Mouse (Mus musculus) thymus, postnatal 14 days (tissue): ENCODE data around the gene Mtif3.
"Not testable (repeated sequence)": the region's sequence is repeated elsewhere in the genome, so short reads cannot be mapped to it uniquely, and the experiment has no call there.

Experiments
- DNase-seq: peaks from one replicate; pipeline ENCODE4 v3.0.0; 2021

Gene Mtif3

DNA sequence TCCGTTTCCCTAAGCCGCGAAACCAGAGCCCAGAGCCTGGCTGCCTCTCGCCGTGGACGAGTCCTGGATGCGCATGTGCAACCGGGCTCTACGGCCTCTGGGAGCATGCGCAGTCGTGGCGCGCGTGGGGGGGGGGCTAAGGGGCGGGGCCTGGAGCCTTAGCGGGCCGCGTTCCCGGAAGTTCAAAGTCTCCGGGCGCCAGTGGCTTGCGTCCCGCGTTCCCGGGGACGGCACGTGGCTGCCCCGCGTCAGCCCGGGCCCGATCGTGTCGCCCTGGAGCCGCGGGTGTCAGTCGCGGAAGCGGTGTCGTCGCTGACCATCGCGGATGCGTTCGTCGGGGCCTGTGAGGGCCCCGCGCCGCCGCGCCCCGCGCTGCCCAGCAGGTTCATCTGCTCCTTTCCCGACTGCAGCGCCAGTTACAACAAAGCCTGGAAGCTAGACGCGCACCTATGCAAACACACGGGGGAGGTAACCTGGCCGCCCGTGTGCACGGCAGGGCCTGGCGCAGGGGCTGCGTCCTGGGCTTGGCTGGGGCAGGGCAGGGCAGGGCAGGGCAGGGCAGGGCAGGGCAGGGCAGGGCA is 15.0 kb downstream of the Mtif3 start, which contains the start of gene Gtf3a:
Gtf3a (plus strand) TSS at position 150 of the 581 bp plus-strand sequence.
- DNase-seq: peak; percentile 85

- no peak for DNase-seq
Observed at GRCm38 (mm10) chr5:146948041-146948507, 15.5 kb downstream of the Mtif3 start.

- no peak for DNase-seq
Observed at GRCm38 (mm10) chr5:146947497-146947896, 16.1 kb downstream of the Mtif3 start.

- no peak for DNase-seq
Observed at GRCm38 (mm10) chr5:146946682-146947081, 16.9 kb downstream of the Mtif3 start.

DNA sequence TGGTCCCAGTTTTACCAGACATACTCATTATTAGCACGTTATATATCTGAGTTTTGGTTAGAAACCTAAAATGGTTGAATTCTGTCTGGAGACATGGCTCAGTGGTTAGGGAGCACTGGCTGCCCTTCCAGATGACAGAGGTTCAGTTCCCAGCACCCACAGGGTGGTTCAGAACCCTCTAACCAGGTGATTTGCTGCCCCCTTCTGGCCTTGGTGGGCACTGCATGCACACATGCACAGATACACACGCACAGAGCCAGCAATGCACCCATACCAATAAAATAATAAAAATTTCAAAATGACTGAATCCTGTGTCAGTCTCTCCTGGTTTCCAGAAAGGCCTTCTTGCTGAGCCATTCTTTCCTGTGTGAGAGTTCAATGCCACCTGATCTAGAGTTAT is 19.0 kb downstream of the Mtif3 start:
- no peak for DNase-seq

DNA sequence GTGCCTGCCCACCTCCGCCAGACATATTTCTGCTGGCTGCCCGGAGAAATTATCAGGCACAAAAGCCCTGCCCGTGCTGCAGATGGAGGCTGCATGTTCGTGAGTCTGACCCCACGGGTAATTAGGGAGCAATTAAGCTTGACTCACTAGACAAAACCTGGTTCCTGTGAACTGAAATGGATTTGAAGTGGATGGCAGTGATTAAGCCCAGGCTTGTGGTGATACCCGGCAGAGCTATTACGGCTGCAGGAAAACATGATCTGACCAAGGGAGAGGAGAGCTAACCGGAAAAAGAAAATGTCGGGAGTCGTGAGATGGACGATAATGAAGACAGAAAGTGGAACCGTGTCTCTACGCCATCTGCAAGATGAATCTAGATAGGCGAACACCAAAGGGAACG is 20.6 kb downstream of the Mtif3 start:
- no peak for DNase-seq

DNA sequence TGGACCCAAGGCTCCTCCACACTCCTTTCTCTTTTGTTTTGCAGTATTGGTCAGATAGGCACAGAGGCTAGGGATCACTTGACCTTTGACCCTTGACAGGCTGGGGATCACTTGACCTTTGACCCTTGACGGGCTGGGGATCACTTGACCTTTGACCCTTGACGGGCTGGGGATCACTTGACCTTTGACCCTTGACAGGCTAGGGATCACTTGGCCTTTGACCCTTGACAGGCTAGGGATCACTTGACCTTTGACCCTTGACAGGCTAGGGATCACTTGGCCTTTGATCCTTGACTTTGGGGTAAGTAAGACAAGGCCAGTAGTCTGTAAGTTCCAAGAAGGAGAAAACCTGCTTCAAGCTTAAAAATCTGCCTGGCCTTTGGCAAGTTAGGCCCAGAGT is 21.7 kb downstream of the Mtif3 start:
- not testable (repeated sequence) for DNase-seq

GRCm38 (mm10) chr5:146940219-146940618 is 23.4 kb downstream of the Mtif3 start:
- DNase-seq: peak; percentile 31

DNA sequence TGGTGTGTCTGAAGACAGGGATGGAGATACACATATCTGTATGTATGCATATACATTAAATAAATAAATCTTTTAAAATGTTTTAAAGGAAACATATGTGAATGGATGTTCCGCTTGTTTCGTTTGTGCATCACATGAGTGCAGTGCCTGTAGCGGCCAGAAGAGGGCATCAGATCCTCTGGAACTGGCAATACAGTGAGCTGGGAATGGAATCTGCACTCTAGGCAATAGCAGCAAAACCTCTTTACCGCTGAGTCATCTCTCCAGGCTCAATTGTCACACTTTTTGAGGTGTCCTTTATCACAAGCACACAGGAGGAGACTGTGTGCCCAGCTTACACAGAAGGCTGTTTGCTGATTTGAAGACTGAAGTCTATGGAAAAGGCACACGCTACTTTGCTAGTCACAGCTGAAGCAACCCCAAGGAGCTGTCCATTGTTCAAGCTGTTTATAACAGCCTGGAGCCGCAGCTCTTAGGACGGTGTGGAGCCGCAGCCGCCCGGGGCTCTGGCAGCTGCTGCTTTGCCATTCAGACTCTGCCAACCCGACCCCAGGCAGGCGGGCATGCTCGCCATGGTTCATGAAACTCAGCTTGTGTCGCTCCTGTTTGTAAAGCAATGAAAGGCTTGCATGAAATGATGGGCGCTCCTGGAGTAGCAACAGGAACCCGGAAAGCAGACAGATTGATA is 24.3 kb downstream of the Mtif3 start:
- no peak for DNase-seq

DNA sequence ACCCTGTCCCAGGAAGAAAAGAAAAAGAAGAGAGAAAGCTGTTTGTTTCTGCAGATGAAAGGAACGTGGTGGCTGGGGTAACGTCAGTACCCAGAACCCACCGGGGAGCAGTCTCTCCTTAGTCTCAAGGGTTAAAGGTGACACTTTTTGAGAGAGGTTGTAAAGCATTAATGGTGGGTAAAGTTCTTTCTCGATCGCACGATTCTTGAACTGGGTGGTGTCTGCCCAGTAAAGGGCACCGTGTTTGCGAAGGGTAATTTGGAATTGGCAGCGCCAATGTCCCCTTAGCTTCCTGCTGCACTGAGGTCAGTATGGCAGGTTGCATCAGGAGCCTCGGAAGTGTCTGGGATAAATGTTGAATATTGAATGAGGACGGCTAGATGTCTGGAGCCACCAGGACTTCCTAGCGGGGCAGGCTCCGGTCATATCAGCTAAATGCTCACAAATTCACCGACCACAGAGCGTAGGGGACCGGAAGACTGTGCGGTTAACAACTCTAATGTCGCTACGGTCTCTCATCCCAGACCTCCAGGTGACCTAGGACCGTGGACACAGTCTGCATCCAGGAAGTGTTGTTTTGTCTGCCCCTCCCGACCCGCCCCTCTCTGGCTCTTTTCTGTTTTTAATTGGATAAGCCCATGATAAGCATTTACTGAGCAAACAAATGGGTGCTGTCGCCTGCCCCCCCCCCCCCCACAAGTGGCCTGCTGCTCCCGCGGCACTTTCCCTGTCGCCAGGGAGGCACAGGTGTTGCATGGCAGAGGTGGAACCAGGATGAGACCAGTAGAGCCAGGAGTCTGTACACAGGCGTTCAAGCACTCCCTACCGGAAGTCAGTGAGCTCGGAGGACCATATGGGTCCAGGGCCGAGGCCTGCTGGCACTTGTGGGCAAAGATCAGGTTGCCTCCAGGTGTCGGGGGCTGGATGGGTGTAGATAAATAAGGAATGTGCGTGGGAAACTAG is 25.8 kb downstream of the Mtif3 start:
- no peak for DNase-seq

DNA sequence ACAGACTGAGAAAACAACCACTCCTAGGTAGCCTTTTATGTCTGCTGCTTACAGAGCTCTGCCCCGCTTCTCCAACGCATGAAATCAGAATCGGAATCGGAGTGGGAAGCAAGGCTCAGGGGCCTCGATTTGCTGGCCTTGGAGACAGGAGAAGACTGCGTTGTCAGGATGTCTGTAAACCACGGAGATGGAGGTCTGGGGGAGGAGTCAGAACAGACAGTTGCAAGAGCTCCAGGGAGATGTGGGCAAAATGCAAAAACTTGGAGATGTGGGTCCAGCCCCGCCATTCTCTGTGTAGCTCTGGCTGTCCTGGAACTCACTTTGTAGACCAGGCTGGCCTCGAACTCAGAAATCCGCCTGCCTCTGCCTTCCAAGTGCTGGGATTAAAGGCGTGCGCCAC is 30.1 kb downstream of the Mtif3 start:
- DNase-seq: no peak

DNA sequence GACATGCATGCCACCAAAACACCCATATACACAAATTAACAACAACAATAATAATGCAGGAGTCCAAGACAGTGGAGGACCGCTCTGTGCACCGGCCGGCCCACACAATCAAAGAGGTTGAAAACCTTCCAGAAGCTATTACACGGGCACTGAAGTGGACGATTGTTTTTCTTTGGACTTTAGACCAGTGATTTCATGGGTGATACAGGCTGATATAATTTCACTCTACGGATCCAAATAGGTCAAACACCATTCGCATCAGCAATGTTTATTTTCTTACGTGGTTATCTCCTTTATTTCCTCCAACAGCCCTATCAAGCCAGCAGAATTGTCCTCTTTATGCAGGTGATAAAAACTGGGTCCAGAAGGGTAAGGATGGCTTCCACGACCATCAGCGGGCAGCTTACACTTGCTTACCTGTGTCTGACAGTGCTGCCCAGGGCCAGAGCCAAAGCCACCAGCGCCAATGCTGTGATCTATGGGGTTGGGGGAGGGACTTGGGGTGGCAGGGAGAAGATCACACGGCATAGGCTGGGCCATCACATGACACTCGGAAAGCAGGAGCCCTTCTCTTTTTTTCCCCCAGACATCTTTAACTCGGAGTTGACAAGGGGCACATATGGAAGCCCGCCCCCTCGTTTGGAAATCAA is 31.6 kb downstream of the Mtif3 start:
- DNase-seq: no peak

GRCm38 (mm10) chr5:146931422-146931821 is 32.2 kb downstream of the Mtif3 start:
- DNase-seq: no peak

DNA sequence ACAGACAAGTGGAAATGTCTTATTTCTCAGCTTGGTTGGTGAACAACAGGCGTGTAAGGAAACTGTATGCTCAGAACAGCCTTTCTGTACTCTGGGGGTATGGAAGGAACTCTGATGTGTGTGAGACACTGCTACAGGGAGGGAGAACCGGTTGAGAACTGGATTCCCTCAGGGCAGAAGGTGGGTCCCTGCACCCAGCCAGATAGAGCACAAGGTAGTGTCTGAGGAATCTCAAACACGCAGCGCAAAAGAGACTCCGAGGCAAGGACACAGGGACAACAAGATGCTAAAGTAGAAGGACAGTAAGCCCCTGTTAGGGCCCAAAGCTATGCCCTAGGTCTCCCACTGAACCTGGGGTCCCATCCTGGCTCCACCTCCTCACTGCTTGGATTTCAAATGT is 36.9 kb downstream of the Mtif3 start:
- DNase-seq: no peak

DNA sequence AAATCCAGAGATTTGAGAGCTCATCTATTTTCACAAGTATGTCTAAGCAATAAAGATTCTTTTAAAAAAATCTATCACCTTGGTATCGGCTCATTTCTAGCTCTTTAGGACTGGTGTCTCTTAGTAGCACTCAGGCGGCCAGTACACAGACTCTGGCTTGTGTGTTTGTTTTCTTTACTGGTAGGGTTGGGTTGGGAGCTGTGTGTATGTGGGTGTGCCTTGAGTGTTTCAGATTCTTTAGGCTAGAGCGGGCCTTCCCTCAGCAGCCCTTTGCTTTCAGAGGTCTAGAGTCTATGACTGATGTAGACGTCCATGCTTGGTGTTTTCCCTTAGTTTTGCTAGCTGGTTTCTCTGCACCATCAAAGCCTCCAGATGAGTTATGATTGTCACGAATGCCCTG is 40.1 kb downstream of the Mtif3 start:
- DNase-seq: no peak

DNA sequence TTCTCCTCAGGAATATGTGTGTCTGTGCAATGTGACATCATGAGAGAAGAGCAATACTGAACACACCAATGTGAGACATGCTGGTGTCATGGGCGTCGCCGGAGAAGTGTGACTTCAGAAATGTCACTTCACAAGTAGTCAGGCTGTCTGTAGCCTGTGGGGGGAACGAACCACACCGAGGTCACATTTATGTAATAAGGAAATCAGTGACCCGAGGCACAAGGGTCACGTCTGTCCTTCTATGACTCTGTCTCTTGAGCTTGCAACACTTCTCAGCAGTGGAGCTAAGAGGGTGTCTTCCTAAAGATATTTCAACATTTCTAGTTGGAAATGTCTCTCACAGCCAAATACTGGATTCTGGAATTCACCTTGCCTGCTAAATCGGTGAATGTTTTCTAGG is 42.4 kb downstream of the Mtif3 start:
- no peak for DNase-seq

- no peak for DNase-seq
Observed at GRCm38 (mm10) chr5:146920314-146921161, 43.1 kb downstream of the Mtif3 start.

- DNase-seq: no peak
Observed at GRCm38 (mm10) chr5:146919874-146920273, 43.7 kb downstream of the Mtif3 start.

- not testable (repeated sequence) for DNase-seq
Observed at GRCm38 (mm10) chr5:146917357-146917756, 46.2 kb downstream of the Mtif3 start.

DNA sequence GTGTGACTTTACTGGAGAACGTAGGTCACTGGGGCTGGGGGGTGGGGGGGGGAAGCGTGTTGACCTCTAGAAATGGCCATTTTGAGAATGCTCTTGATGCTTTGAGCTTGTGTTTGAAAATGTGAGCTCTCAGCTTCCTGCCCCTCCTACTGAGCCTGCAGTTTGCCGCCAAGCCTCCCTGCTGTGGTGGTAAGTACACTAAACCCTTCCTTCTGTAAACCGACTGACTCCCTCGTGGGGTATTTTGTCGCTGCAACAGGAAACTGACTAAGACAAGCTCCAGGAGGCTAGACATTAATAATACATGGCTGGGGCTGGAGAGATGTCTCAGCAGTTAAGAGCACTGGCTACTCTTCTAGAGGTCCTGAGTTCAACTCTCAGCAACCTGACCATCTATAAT is 46.8 kb downstream of the Mtif3 start:
- DNase-seq: no peak

- DNase-seq: no peak
Observed at GRCm38 (mm10) chr5:146916273-146916672, 47.3 kb downstream of the Mtif3 start.
